Mouse (Mus musculus) right cerebral cortex, postnatal 36 days (tissue): Measurements from ENCODE around the gene Tor3a.
"Not testable (repeated sequence)": the region's sequence is repeated elsewhere in the genome, so short reads cannot be mapped to it uniquely, and the experiment has no call there.

Experiments used
- DNase-seq, 2 experiments: peaks; one replicate each; pipeline ENCODE4 v3.0.0; 2022; ENCODE audit warnings: low spot score in 2 of 2, mixed read lengths in 1 of 2

Gene Tor3a

DNA sequence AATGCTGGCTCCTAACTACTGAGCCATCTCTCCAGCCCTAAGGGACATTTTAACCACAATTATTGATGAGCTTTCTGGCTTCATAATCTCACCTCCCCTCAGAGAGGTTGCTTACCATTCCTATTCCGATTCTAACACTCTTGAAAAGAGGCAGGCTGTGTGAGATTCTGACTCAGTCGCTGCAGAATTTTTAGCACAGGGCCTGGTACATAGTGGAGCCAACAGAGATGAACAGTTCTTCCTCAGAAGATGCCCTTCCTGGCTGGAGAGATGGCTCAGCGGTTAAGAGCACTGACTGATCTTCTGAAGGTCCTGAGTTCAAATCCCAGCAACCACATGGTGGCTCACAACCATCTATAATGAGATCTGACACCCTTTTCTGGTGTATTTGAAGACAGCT lies 2.2 kb downstream of the Tor3a start:
- peak in 1 of 2 experiments; percentile 25 for DNase-seq

DNA sequence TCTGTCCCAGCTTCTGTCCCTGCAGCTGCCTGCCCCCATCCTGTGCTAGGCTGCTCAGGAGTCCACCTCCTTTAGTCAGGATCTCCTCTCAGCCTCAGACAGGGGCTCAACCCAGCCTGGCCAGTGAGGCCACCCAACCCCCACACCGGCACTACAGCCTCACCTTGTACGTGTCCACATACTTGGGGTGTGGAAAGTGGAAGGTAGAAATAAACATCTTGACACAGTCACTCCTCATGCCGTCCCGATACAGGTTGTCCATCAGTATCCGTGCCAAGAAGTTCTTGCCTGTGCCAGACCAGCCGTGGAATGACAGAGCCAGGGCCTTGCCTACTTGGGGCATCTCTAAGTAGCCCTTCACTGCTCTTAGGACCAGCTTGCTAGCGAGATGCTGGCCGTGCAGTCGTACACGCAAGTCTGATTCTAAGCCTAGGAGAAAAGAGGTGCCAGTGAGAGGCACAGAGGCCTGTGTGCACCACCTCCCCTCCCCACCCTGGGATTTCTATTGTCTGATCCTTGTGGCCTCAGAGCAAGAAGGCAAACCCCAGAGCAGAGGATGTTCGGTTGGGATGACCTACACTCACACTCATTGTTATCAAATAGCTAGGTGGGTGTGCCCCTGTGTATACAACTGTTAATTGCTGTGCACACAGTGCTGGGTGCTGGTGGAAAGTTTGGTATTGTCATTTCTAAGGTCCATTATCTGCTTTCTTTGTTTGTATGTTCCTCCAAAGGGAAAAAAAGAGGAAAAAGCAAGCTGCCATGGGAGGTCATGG lies 4.8 kb downstream of the Tor3a start:
- DNase-seq, result no peak

DNA sequence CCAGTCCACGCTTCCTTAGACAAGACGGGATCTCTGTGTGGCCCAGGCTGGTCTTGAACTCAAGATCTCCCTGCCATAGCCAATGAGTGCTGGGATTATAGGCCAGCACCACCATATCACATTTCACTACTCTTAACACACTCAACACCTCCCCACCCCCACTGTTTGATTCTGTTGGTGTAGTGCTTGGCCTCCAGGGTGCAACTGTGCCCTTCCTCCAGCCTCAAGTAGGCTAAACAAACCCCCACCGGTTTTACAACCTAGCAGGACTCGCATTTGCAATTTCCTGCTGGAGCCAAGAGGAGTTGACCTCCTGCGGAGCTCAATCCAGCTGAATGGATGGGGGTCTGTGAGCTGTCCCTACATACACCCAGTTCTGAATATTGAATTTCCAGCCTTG lies 5.6 kb downstream of the Tor3a start:
- DNase-seq, result no peak

DNA sequence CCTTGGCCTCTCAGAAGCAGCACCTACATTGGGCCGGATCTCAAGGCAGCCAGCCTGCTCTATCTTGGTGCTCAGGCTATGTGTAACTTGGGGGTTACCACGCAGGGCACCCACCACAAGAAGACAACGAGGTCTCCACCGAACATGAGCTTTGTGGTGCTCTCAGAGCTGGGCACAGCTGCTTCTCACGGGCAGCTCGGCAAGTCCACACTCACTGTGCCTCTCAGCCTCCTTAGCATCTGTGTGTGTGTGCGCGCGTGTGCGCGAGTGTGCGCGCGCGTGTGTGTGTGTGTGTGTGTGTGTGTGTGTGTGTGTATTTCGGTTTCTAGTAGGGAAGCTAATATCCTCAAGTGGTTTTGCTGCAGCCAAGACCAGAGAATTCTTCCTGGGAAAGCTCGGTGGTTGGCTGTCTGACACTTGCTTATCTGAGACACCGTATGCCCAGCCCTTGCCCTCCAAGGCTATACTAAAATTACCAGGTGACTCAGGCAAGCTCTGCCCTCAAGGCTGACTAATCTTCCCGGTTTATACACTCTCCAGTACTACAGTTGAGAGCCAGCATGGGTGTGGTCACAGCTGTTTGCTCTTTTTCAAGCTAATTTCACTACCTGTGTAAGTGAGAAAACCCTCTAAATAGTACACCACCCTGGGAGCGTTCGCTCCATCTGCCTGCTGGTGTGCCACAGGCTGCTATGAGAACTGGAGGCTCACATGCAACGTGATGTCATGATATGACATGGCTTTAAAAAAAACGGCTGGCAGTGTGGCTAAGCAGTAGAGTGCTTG lies 6.8 kb downstream of the Tor3a start:
- DNase-seq, result no peak

DNA sequence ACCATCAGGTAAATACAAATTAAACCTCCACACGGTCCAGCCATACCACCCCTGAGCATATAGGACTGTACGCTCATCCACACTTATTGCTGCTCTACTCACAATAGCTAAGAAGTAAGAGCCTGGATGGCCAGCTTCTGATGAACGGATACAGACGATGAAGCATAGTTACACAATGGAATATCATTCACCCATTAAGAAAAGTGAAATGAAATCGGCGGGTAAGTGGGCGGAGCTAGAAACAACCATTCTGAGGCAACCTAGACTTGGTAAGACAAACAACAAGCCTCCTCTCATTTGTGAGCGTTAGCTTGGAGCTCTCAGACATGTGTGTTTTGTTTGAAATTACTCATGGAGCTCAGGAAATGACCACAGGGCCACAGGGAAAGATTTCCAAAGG lies 8.4 kb downstream of the Tor3a start:
- DNase-seq, result no peak

DNA sequence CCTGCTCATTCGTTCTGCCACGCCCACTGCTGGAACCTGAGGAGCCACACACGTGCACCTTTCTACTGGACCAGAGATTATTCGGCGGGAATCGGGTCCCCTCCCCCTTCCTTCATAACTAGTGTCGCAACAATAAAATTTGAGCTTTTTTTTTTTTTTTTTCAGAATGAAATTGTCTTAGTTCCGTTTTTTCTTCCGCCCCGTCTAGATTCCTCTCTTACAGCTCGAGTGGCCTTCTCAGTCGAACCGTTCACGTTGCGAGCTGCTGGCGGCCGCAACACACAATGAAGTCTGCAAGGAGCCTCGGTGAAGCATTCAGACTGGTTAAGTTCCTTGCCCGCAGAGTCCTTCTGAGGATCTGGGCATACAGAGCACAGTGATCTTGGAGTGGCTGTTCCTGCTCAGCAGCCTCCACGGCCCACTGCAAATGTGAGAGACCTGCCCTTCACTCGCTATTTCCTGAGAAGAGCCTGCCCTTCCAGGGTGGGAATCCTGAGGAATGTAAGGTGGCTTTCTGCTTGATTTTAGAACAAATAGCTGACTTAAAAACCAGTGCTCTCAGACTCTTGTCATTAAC lies 13.4 kb downstream of the Tor3a start:
- not testable (repeated sequence) for DNase-seq

DNA sequence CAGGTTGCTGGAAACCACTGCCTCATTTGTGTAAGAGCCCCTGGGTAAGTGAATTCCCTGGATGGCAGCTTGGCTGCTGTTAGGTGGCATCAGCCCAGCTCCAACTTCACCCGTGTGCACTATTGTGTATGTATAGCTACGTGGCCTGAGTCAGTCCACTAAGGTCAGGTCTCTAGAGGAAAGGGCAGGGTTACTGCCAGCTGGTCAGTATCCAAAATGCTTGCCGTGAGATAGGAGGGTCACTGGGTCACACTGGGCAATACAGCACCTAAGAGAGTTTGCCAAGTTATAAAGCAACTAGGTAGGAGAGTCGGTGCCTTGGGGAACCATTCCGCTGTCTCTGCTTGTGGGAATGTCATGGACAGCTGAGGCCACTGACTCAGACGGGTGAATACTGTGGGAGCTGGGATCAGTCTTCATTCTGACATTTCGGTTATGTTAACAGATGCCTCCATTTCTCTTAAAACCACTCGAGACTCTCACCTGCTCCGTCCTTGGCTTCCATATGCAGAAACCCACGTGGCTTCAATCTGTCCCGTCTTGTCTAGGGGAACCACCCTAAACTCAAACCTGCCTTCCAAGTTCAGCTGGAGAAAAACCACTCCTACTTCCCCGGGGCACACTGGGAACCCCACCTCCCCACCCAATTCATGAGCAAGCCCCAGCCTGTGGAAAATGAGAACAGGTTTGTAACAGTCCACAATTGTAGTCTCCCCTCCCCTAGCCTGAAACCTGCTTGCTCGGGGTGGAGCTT lies 14.1 kb downstream of the Tor3a start:
- no peak for DNase-seq

DNA sequence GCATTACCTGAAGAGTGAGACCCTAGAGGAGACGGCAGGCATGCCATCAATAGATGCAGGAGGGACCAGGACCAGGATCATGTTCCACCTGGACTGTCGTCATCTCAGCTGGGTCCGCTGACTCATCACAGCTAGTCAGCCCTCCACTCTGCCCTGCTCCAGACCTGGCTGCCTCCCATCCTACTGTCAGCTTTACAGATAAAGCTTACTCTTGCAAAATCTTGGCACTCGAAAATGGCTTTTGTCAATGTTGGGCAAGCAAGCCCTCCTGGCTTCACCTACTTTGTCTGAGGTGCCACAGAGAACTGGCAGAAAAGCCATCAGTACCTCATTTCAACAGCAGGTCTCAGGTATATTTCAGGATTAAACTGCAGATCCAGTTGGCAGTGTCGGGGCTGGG lies 15.5 kb downstream of the Tor3a start:
- no peak for DNase-seq

DNA sequence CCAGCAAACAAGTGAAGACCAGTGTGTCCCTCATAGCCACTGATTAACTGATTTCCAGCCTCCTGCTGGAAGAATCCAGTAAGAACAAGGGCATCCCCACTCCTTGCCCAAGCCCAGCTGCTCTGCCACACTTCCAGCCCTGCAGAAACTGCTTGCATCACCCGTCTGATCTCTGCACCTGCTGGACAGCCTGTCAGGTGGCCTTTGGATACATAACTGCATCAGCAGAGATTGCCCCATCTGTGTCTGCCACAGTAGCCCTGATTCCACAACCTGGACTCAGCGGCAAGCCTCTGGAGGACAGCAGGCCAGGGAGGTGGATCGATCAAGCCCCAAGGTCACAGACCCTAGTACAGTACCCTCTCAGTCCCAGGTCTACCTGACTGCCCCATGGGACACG lies 16.6 kb downstream of the Tor3a start:
- no peak for DNase-seq

DNA sequence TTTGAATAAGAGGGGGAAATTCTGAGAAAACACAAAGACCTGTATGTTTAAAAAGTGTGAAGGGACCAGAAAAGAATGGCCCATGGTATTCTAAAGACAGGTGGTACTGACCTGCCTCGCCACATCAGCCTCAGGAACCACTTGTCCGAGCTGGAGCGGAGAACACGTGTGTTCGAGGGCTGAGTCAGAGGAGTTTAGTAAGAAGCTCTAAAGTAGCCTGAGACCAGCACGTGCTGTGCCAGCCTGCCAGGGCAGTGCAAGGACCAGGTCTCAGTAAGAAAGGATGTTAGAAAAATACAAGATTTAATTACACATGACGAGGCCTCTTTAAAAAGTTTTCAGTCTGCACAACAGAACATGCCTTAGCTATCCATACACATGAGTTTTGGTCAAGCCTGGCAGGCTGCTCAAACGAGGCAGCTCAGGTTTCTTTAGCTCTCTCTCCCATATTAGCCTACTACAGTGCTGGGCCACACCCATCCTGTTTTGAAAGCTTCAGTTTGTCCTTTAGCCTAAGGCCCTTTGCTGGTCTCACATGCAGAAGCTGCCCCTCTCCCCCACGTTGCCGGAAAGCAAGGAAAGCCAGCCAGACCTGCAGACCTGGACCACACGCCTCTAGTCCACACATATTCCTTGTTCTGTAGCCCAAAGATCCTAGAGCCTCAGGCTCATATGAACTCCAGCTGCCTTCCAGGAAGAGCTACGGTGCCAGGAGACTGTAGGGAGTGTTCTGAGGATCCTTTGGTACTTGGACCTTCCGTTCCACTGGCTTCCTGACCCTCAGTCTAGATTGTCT lies 19.2 kb downstream of the Tor3a start:
- no peak for DNase-seq

DNA sequence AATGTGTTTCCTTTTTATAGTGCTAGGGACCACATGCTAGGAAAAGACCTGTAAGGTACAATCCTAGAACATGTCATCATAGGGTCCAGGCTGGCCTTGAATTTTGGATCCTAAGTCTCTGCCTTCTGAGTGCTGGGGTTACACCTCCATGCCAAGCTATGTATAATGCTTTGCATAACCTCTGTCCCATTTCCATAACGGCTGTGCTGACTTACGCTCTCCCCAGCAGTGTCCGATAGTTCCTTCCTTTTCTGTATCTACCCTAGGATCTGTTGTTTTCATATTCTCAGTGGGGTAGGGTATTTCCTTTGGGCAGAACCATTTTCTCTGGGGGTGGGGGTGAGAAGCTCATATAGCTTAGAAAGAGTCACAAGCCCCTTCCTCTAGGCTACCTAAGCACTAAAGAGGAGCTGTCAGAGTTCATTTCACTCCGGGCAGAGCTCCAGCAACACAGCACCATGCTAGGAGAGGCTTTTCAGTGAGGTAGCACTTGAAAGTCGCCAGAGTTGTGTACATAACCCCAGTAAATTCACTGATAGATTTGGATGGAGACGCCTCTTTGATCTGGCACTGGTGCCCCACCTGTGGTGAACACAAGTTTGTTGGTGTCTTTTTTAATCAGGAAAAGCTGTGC lies 21.9 kb downstream of the Tor3a start:
- DNase-seq, result no peak

DNA sequence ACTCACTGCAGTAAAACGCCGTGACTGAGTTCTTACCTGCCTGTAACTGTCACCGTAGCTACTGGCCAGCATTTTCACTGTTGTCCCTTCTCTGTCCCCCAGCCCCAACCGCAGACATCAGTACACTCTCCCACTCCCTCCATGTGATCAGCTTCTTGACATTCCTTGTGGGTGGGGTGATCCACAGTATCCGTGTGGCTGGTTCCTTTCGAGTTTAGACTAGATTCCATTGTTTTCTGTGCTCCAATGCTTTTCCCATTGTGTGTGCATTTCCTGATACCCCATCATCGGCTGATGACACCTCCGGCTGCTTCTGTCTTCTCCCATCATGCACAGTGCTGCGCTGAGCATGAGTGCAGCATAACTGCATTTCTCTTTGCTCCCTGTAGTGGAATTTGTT lies 23.5 kb downstream of the Tor3a start:
- DNase-seq, result no peak

DNA sequence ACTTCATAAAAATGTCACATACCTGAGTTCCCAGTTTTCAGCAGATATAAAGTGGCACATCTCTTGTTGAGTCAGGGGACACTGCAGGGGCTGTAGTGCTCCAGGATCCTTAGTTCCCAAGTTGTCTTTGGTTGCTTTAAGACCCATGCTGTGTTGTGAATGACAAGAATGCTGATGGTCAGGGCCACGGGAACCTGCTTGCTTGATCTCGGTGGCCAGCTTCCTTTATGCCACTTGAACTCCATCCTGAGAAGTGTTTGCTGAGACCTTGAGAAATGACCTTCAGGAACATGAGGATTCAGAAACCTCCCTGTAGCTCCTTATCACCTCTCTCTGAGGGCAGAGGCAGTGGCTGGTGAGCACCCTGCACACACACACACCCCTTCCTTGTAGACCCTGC lies 25.5 kb downstream of the Tor3a start:
- no peak for DNase-seq

DNA sequence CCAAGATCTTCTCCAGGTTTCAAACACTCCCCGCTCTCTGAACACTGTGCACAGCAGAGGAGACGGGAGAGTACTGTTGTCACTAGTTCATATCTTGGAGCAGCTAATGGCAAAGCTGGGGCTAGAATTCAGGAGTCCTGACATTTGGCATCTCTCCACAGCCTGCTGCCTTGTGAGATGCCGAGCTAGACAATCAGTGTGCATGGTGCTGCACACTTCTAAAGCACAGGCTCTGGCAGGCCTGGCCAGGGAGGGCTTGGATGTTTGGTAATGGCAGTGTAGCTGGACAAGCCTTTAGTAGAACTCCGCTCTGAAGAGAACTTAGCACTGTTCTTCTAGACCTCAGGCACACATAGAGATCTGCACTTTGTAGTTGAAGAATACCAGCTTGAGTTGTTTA lies 28.2 kb downstream of the Tor3a start:
- no peak for DNase-seq

DNA sequence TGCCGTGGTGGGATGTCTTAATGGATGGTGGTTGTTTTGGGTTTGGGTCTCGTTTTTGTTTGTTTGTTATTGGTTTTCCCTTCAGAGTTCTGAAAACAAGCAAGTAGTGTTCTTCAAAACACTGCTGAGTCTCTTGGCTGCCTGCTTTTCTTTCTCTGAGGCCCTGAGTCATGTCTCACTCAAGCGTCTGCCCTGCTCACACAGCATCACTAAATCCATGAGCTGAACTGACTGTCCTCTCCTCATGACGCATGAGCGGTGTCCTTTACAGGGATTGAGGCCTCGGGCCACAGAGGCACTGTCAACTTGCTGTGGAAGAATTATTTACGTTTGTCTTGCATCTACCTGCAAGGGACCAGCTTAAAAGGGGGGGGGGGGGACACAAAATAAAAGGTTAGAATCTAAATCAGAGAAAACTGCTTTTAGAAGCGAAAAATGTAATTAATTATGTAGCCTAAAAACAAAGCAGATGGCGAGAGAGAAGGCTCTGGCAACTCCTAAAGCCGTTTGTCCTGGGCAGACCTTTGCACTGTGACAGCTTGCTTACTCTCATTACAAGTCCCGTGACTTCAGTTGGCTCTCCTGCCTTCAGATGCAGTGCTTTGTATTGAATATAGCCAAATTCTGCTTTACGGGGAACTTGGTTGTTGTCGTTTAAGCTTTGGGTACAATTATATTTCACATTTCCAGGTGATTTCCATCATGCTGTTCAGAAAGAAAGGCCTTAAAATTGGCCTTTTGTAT lies 29.2 kb downstream of the Tor3a start:
- no peak for DNase-seq

DNA sequence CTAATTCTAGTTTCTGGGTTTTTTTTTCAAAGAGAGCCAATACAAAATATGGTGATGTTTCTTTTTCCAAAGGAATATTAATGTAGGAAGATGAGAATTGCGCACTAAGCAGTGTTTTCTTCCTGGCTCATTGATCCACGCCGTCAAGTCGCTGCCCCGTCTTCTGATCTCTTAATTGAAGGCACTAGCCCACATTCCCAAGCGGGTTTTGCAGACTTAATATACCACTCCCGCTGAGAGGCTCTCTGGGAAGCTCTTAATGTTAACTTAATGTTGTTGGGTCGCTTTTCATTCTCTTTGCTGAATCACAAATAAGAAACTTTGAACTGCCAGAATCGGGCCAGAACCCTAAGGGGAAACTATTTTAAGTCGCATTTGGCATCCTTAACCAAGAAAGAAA lies 30.1 kb downstream of the Tor3a start:
- DNase-seq, result no peak

DNA sequence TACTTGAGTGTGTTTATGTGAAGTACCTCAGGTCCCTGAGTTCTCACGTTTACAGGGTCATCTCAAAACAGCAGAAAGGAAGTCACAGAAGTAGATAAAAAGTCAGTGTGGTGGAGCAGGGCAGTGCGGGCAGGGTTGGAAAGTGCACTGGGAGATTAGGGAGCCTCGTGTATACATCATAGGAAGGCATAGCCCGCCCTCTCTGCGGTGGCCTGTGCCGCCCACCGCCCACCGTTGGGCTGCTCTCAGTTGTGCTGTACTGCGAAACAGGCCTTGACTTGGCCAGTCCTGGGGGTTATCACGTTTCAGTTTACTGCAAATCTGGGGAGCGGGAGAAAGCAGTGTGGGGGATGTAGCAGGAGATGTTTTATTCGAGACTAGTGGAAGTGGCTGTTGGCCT lies 31.3 kb downstream of the Tor3a start:
- DNase-seq, result no peak

DNA sequence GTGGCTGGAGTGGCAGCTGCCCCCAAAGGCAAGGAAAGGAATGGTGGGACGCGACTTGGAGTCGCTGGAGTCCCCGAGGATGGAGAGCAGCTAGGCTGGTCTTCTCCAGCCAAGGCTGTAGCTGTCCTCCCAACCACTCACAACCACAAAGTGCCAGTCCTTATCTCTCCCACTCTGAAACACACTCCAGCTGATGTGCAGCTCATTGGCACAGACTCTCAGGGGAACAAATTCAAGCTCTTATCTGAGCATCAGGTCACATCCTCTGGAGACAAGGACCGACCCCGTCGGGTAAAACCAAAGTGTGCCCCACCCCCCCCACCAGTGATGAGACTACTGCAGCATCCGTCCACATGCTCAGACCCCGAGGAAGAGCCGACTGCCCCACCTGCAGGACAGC lies 32.3 kb downstream of the Tor3a start:
- no peak for DNase-seq

DNA sequence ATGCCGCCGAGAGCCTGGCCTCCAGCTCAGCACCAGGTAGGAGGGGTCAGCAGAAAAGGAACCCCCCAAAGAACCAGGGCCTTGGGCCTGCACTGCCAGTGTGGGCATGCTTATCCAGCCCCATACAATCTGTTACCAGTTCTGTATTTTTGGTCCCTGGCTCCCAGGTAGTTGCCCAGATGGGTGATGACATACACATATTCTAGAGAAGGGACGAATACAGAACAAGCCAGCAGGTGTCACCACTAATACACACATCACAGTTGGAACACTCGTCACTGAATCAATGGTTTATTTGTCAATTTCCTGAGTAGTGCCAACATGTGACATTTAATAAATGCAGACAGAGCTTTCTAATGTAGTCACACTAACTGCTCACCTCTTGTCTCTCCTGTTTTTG lies 33.6 kb downstream of the Tor3a start:
- no peak for DNase-seq

DNA sequence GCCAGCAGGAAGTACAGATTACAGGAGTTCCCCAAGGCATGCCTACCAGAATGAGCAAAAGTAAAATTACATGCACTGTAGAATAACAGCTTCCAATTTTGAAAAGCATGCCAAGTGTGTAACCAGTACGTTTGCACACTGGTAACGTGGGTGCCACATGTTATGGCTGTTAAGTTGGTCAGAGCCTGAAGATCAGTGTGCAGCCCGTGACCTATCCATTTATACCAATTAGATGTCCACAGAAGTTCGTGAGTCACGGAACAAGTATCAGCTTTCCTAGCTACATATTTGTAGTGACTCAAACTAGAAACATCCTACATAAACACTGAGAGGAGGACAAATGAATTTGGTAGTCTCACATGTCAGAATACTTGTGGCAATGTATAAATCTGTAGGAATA lies 34.7 kb downstream of the Tor3a start:
- no peak for DNase-seq
